Mouse (Mus musculus) embryonic facial prominence, embryonic 11.5 days (tissue): ENCODE results near the gene Rbm24. TPM values are rescaled to one million over a fixed set of nuclear protein-coding genes. Genes with fewer than 3 reads are reported as not detected.

Experiments used
- ATAC-seq: fragments of 200-750 bp; cut with Nextera tagmentation; replicated peaks from 2 replicates; pipeline ENCODE4 v1.8.0; 2017; ENCODE audit warnings: low read depth; ENCODE audit not compliant: insufficient number of reproducible peaks, low FRiP score, low TSS enrichment
- DNase-seq: peaks from one replicate; pipeline ENCODE4 v3.0.0-alpha.2; 2015; ENCODE audit warnings: low spot score
- H3K27ac ChIP-seq: fragments of 300-500 bp; sonication (generic); replicated peaks from 2 replicates; pipeline ENCODE4 v1.5.1; 2014; ENCODE audit warnings: mild to moderate bottlenecking, low read depth, low read length, control low read depth
- H3K27me3 ChIP-seq: fragments of 300-500 bp; sonication (generic); 2 replicates; pipeline ENCODE4 v1.6.1; 2014; ENCODE audit warnings: mild to moderate bottlenecking, low read length, moderate library complexity, mixed read lengths; ENCODE audit not compliant: control insufficient read depth, insufficient read depth
- H3K36me3 ChIP-seq: fragments of 300-500 bp; sonication (generic); replicated peaks from 2 replicates; pipeline ENCODE4 v1.6.1; 2014; ENCODE audit warnings: low read depth, mild to moderate bottlenecking, low read length, moderate library complexity, mixed read lengths; ENCODE audit not compliant: control insufficient read depth, insufficient read depth
- H3K4me1 ChIP-seq: fragments of 300-500 bp; sonication (generic); 2 replicates; pipeline ENCODE4 v1.6.1; 2014; ENCODE audit warnings: low read length, mixed read lengths; ENCODE audit not compliant: control insufficient read depth, insufficient read depth
- H3K4me2 ChIP-seq: fragments of 300-500 bp; sonication (generic); 2 replicates; pipeline ENCODE4 v1.6.1; 2014; ENCODE audit warnings: low read depth, mild to moderate bottlenecking, control low read depth, low read length, moderate library complexity
- H3K4me3 ChIP-seq: fragments of 300-500 bp; sonication (generic); 2 replicates; pipeline ENCODE4 v1.5.1; 2014; ENCODE audit warnings: low read depth, low read length, control low read depth
- H3K9ac ChIP-seq: fragments of 300-500 bp; sonication (generic); replicated peaks from 2 replicates; pipeline ENCODE4 v1.6.1; 2014; ENCODE audit warnings: mild to moderate bottlenecking, control low read depth, low read length
- H3K9me3 ChIP-seq: fragments of 300-500 bp; sonication (generic); replicated peaks from 2 replicates; pipeline ENCODE4 v1.6.1; 2016; ENCODE audit warnings: mild to moderate bottlenecking, low read length, inconsistent platforms, mixed read lengths; ENCODE audit not compliant: control insufficient read depth
- WGBS: fragments of 180-500 bp; shearing (Covaris S2); extraction: QIAGEN DNeasy Blood & Tissue Kit; methylation state at CpG from one replicate; pipeline ENCODE4 v1.1.7; 2014; 5-methylcytosine and 5-hydroxymethylcytosine counted together
- polyA plus RNA-seq: library from polyadenylated mRNA; unstranded; fragments of >200 nt; fragmentation: Nextera tagmentation; extraction: Ambion mirVana; gene quantifications from 2 replicates; pipeline ENCODE4 v1.2.1, GENCODE M21; 2014

The Rbm24 gene
- polyA plus RNA-seq, 1 experiment from 2014 or later = 5.5 TPM

GRCm38 (mm10) chr13:46407151-46407550 is 11.1 kb upstream of the Rbm24 start:
- Histone ChIP-seq H3K4me1 (no peaks in the 10 kb centered on the region), H3K27ac (no peak overlapping the region), H3K27me3 (no peaks in the 10 kb centered on the region), H3K4me2 (no peak overlapping the region), H3K36me3 (no peaks in the 10 kb centered on the region), H3K9ac (no peak overlapping the region), H3K9me3 (no peaks in the 10 kb centered on the region), H3K4me3 (no peak overlapping the region)
- WGBS = 79% methylated on average over 1 of the region's 1 CpGs
- DNase-seq (no peak), ATAC-seq (no peak)

GRCm38 (mm10) chr13:46412247-46412646 is 6.0 kb upstream of the Rbm24 start:
- Histone ChIP-seq H3K4me2 (no peak overlapping the region), H3K9me3 (no peaks in the 10 kb centered on the region), H3K27me3 (no peaks in the 10 kb centered on the region), H3K27ac (no peak overlapping the region), H3K4me3 (no peak overlapping the region), H3K4me1 (no peaks in the 10 kb centered on the region), H3K9ac (no peak overlapping the region), H3K36me3 (no peaks in the 10 kb centered on the region)
- ATAC-seq = no peak
- DNase-seq = no peak

- Histone ChIP-seq H3K4me2 (no peak overlapping the region), H3K27ac (no peak overlapping the region), H3K4me1 (no peaks in the 10 kb centered on the region), H3K36me3 (no peaks in the 10 kb centered on the region), H3K9ac (no peak overlapping the region), H3K27me3 (no peaks in the 10 kb centered on the region; the same call in 1 of the 2 replicates), H3K9me3 (no peaks in the 10 kb centered on the region), H3K4me3 (no peak overlapping the region)
- ATAC-seq = no peak
- no peak for DNase-seq
- WGBS = 76% methylated on average over 10 of the region's 10 CpGs
These were observed 4.6 kb upstream of the Rbm24 start for GRCm38 (mm10) chr13:46413588-46413987.

- H3K4me2 ChIP-seq = no peak overlapping the region
- no peak overlapping the region for H3K27ac ChIP-seq
- no peak overlapping the region for H3K4me3 ChIP-seq
- H3K9me3 ChIP-seq = no peaks in the 10 kb centered on the region
- no peak overlapping the region for H3K9ac ChIP-seq
- H3K4me1 ChIP-seq = no peaks in the 10 kb centered on the region
- H3K27me3 ChIP-seq = peaks cover under 1% of the 10 kb centered on the region; the same call in 1 of the 2 replicates
- H3K36me3 ChIP-seq = no peaks in the 10 kb centered on the region
- ATAC-seq = no peak
- WGBS = 77% methylated on average over 8 of the region's 8 CpGs
- DNase-seq = no peak
These were observed 4.2 kb upstream of the Rbm24 start for GRCm38 (mm10) chr13:46414050-46414449.

GRCm38 (mm10) chr13:46416021-46416420 is 2.2 kb upstream of the Rbm24 start:
- H3K4me1 ChIP-seq = no peaks in the 10 kb centered on the region
- WGBS = 87% methylated on average over 8 of the region's 8 CpGs
- H3K27ac ChIP-seq = no peak overlapping the region
- peaks cover 4% of the 10 kb centered on the region; the same call in 1 of the 2 replicates for H3K27me3 ChIP-seq
- no peak overlapping the region for H3K4me3 ChIP-seq
- no peak for ATAC-seq
- H3K9ac ChIP-seq = no peak overlapping the region
- H3K36me3 ChIP-seq = no peaks in the 10 kb centered on the region
- no peak for DNase-seq
- no peak overlapping the region for H3K4me2 ChIP-seq
- H3K9me3 ChIP-seq = no peaks in the 10 kb centered on the region

- Histone ChIP-seq H3K27me3 (peaks cover 4% of the 10 kb centered on the region; the same call in 1 of the 2 replicates), H3K4me3 (peak overlapping the region; percentile 57; the same call in 1 of the 2 replicates), H3K9ac (peak overlapping the region; percentile 67; the same call in 1 of the 2 replicates)
These were observed 640 bp upstream of the Rbm24 start for GRCm38 (mm10) chr13:46417594-46417993.

GRCm38 (mm10) chr13:46418731-46419545 is 704 bp downstream of the Rbm24 start:
- H3K27me3 ChIP-seq = peaks cover 4% of the 10 kb centered on the region; the same call in 1 of the 2 replicates
- H3K4me2 ChIP-seq = peak overlapping the region; percentile 97
- under 1% methylated on average over 66 of the region's 73 CpGs for WGBS
- ATAC-seq (no peak; the same call in 1 of the 2 replicates), DNase-seq (peak; percentile 40)
- no peaks in the 10 kb centered on the region for H3K4me1 ChIP-seq
- peak overlapping the region; percentile 57 for H3K4me3 ChIP-seq
- peak overlapping the region; percentile 67 for H3K9ac ChIP-seq
- H3K36me3 ChIP-seq = no peaks in the 10 kb centered on the region
- no peaks in the 10 kb centered on the region for H3K9me3 ChIP-seq
- H3K27ac ChIP-seq = no peak overlapping the region

More at GRCm38 (mm10) chr13:46417594-46417993, 640 bp upstream of the Rbm24 start:
- peak overlapping the region; percentile 97 for H3K4me2 ChIP-seq
- no peaks in the 10 kb centered on the region for H3K9me3 ChIP-seq
- no peaks in the 10 kb centered on the region for H3K4me1 ChIP-seq
- WGBS = 75% methylated on average over 5 of the region's 5 CpGs
- ATAC-seq (no peak), DNase-seq (no peak)
- H3K36me3 ChIP-seq = no peaks in the 10 kb centered on the region
- no peak overlapping the region for H3K27ac ChIP-seq

- Histone ChIP-seq H3K36me3 (no peaks in the 10 kb centered on the region), H3K9ac (no peak overlapping the region), H3K27ac (no peak overlapping the region), H3K4me3 (peak overlapping the region; percentile 57), H3K27me3 (peaks cover 4% of the 10 kb centered on the region; the same call in 1 of the 2 replicates), H3K4me2 (peak overlapping the region; percentile 10), H3K4me1 (no peaks in the 10 kb centered on the region), H3K9me3 (no peaks in the 10 kb centered on the region)
- no peak for ATAC-seq
- WGBS = 10% methylated on average over 7 of the region's 7 CpGs
- DNase-seq = peak; percentile 34
These were observed 1.4 kb downstream of the Rbm24 start for GRCm38 (mm10) chr13:46419648-46420047.
